Mouse (Mus musculus) stomach, postnatal 0 days (tissue): ENCODE data around the gene Synpr.

Experiments used
- CTCF ChIP-seq: IDR thresholded peaks from 2 replicates; pipeline ENCODE4 v1.5.1; 2016; ENCODE audit warnings: antibody characterized with exemption, low read depth, mild to moderate bottlenecking, moderate library complexity
- EP300 ChIP-seq: optimal IDR thresholded peaks from 2 replicates; pipeline ENCODE3; 2016; ENCODE audit warnings: antibody characterized with exemption

DNA sequence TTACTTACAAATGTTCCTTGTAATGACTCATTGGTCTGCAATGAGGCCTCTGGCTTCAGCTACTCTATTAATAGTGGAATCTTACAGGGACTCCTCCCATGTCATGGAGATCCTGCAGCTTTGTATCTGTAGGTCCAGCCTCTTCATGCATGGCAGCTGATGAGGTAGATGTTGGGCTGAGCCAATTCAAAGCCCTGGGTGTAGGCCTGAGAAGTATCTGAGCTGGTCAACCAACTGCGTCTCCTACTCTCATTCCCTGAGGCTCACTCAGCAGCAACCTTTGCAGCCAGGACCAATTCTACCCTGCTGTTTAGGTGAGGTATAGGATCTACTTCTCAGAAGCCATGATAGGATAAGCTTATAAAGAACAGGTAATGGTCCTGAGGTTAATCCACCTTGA, 32.0 kb upstream of the Synpr start:
- no peak for TF ChIP-seq CTCF
- TF ChIP-seq EP300: no peak
